Mouse (Mus musculus): Measurements from ENCODE around the gene Ikbkg. TPM values are rescaled to one million over a fixed set of nuclear protein-coding genes. Genes with fewer than 3 reads are reported as not detected.
"Not testable (repeated sequence)": the region's sequence is repeated elsewhere in the genome, so short reads cannot be mapped to it uniquely, and the experiment has no call there.

The Ikbkg gene
- total RNA-seq, 2 experiments from 2014 or later, result 56.8 to 63.6 TPM

GRCm38 (mm10) chrX:74429290-74429821 is 36.3 kb downstream of the Ikbkg start:
- peak; percentile 48 to 56 for DNase-seq (ENCODE audit: low spot score in 2 of 2)

DNA sequence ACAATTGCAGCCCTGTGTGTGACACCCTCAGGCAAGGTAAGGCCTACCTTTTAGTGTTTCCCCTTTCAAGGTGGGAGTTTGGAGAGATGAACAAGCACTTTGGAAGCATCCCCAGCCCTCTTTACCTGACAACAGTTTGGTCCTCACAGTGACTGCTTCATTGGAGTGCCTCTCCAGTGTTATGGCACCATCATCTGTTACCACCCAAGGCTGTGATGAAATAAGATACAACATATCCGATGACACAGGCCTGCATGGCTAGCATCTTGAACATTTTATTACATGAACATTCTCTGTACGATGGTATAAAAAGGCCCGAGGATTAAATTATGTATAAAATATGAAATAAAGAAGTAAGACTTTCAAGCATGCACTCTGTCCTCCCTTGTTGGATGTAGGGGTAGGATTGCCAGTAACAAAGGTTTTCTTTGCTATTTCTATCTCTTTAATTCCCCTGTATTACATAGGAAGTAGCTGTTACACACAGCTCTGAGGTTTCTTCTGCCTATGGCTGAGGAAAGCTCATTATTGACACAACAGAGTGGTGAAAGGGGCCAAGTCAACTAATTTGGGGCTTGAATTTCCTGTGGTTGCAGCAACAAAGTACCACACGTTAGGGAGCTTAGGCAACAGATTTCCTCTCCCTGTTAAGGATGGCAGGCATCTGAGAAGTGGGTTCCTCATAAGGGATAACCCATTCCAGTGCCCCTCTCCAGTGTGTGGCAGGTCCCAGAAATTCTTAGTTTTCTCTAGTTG is 58.2 kb downstream of the Ikbkg start:
- no peak for DNase-seq (ENCODE audit: low spot score in 2 of 2)

GRCm38 (mm10) chrX:74452773-74453172 is 59.7 kb downstream of the Ikbkg start:
- DNase-seq (ENCODE audit: low spot score in 2 of 2), result no peak

DNA sequence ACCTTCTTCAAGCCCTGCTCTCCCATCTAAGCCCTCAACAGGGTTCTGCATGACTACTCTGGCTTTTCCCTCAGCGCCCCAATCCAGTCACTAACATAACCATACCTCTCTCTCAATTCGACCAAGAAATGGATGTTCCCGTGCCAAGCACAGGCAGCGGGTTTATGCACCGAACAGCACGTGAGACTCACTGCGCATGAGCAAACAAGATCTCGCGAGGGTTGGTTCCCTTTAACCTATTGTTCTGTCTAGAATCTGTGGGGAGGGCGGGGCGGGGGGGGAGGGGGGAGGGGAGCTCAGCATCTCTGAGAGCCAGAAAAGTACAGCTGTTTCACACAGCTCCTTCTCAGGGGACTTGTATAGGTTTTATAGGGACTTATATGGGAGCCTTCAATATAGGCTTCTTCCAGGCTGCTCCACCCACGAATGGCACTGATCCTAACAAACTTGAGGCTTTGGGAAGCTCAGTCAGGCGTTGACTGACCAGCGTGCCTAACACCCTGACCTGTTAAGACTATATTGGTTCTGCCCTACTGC is 88.3 kb downstream of the Ikbkg start, which contains the start of gene Gm6880:
Gm6880 (minus strand) TSS at position 51 of the 537 bp plus-strand sequence.
- DNase-seq (ENCODE audit: low spot score in 2 of 2), result not testable (repeated sequence)

- no peak for DNase-seq (ENCODE audit: low spot score in 2 of 2)
Measured at GRCm38 (mm10) chrX:74497131-74497530, 104.0 kb downstream of the Ikbkg start.

Other genes with a start within 250 kb of the Ikbkg start
- not detected for gene Tex28, start 225.5 kb upstream of the Ikbkg start, total RNA-seq (2021)
- not detected for gene Tktl1, start 216.0 kb upstream of the Ikbkg start, total RNA-seq (2021)
- gene Flna, start 143.5 kb upstream of the Ikbkg start, total RNA-seq (2021), result 100 to 1,000 TPM; 113 to 170 TPM
- 100 to 1,000 TPM in 1 of 2 experiments, 10 to 100 TPM in 1; 93.6 to 165 TPM for gene Emd, start 138.6 kb upstream of the Ikbkg start, total RNA-seq (2021)
- 100 to 1,000 TPM; 395 to 419 TPM for gene Rpl10, start 122.5 kb upstream of the Ikbkg start, total RNA-seq (2021)
- gene Taz, start 111.4 kb upstream of the Ikbkg start, total RNA-seq (2021), result 10 to 100 TPM; 64.6 to 81.8 TPM
- 10 to 100 TPM; 14.7 to 17.1 TPM for gene Dnase1l1, start 111.0 kb upstream of the Ikbkg start, total RNA-seq (2021)
- 100 to 1,000 TPM; 206 to 258 TPM for gene Atp6ap1, start 96.2 kb upstream of the Ikbkg start, total RNA-seq (2021)
- gene Gdi1, start 88.3 kb upstream of the Ikbkg start, total RNA-seq (2021), result 100 to 1,000 TPM; 245 to 250 TPM
- gene Fam50a, start 80.3 kb upstream of the Ikbkg start, total RNA-seq (2021), result 10 to 100 TPM; 63.3 to 65.8 TPM
- 10 to 100 TPM in 1 of 2 experiments, 1 to 10 TPM in 1; 8.1 to 15.4 TPM for gene Plxna3, start 64.2 kb upstream of the Ikbkg start, total RNA-seq (2021)
- gene Lage3, start 39.7 kb upstream of the Ikbkg start, total RNA-seq (2021), result 10 to 100 TPM; 43.2 to 53.2 TPM
- 10 to 100 TPM; 61.4 to 63.9 TPM for gene Ubl4a, start 20.1 kb upstream of the Ikbkg start, total RNA-seq (2021)
- gene Slc10a3, start 19.9 kb upstream of the Ikbkg start, total RNA-seq (2021), result 10 to 100 TPM; 19.0 to 20.5 TPM
- gene Fam3a, start within 50 bp of the Ikbkg start, total RNA-seq (2021), result 10 to 100 TPM; 26.7 to 27.1 TPM
- gene G6pdx, start 35.9 kb downstream of the Ikbkg start, total RNA-seq (2021), result 100 to 1,000 TPM; 195 to 261 TPM
- gene Gm6880, start 88.1 kb downstream of the Ikbkg start, total RNA-seq (2021), result not detected
- not detected for gene Olfr1326-ps1, start 181.6 kb downstream of the Ikbkg start, total RNA-seq (2021)
- gene Olfr1325, start 199.4 kb downstream of the Ikbkg start, total RNA-seq (2021), result not detected